8 mouse cellular contexts compared by ENCODE assay signal in genomic region chr9:121710584-121710975, GRCm38 (mm10). TPM values are rescaled to one million over a fixed set of nuclear protein-coding genes. Genes with fewer than 3 reads are reported as not detected.
DNase-seq lines count a peak whose midpoint lies in the region; ATAC-seq lines count a peak whose summit lies in the region.

No protein-coding gene starts in this region.

- peak overlapping the region; percentile 47 for H3K27ac ChIP-seq in embryonic facial prominence, embryonic 11.5 days (replicated peaks; ENCODE audit: low read depth, low read length)
- H3K27ac ChIP-seq in intestine, embryonic 16.5 days (ENCODE audit: low read length) = peak overlapping the region; percentile 93

- H3K36me3 ChIP-seq in embryonic facial prominence, embryonic 11.5 days (replicated peaks; ENCODE audit: control insufficient read depth, insufficient read depth, low read depth, low read length) = no peaks in the 10 kb centered on the region; the same call in 1 of the 2 replicates
- no peaks in the 10 kb centered on the region for H3K36me3 ChIP-seq in intestine, embryonic 16.5 days (ENCODE audit: control insufficient read depth, insufficient read depth, low read length)

- peak overlapping the region; percentile 62 for H3K4me3 ChIP-seq in embryonic facial prominence, embryonic 11.5 days (ENCODE audit: low read depth, low read length)
- H3K4me3 ChIP-seq in intestine, embryonic 16.5 days (ENCODE audit: low read length) = peak overlapping the region; percentile 73

- ATAC-seq in embryonic facial prominence, embryonic 11.5 days (replicated peaks; ENCODE audit: insufficient number of reproducible peaks, low FRiP score, low TSS enrichment, low read depth) = peak; percentile 40; the same call in 1 of the 2 replicates
- ATAC-seq in intestine, embryonic 16.5 days = peak; percentile 54
- peak; percentile 44 for ATAC-seq in megakaryocyte progenitor cell, adult 5-6 weeks (replicated peaks; ENCODE audit: poor library complexity)

- WGBS in embryonic facial prominence, embryonic 11.5 days = under 1% methylated on average over 18 of the region's 18 CpGs
- under 1% methylated on average over 18 of the region's 18 CpGs for WGBS in intestine, embryonic 16.5 days

- peaks cover 4% of the 10 kb centered on the region; the same call in 1 of the 2 replicates for H3K4me1 ChIP-seq in embryonic facial prominence, embryonic 11.5 days (ENCODE audit: control insufficient read depth, insufficient read depth, low read length)
- peaks cover 10% of the 10 kb centered on the region for H3K4me1 ChIP-seq in intestine, embryonic 16.5 days (ENCODE audit: control insufficient read depth, insufficient read depth, low read length)

- no peaks in the 10 kb centered on the region for H3K27me3 ChIP-seq in embryonic facial prominence, embryonic 11.5 days (ENCODE audit: control insufficient read depth, insufficient read depth, low read length)
- no peaks in the 10 kb centered on the region for H3K27me3 ChIP-seq in intestine, embryonic 16.5 days (replicated peaks; ENCODE audit: control insufficient read depth, insufficient read depth, low read length)

- intact Hi-C loops in gastrocnemius, postnatal 14 days (cut with DNase I; ENCODE audit: low total_unique reads) = no loop called here

- H3K9ac ChIP-seq in embryonic facial prominence, embryonic 11.5 days (replicated peaks; ENCODE audit: low read length) = peak overlapping the region; percentile 68
- peak overlapping the region; percentile 87 for H3K9ac ChIP-seq in intestine, embryonic 16.5 days (ENCODE audit: low read depth, low read length)

- H3K9me3 ChIP-seq in embryonic facial prominence, embryonic 11.5 days (replicated peaks; ENCODE audit: control insufficient read depth, low read length) = no peaks in the 10 kb centered on the region
- H3K9me3 ChIP-seq in intestine, embryonic 16.5 days (ENCODE audit: control insufficient read depth, low read length) = no peaks in the 10 kb centered on the region

- peak; percentile 49 for DNase-seq in embryo, embryonic 11 days
- no peak for DNase-seq in embryo, embryonic 9.5 days (ENCODE audit: extremely low spot score)
- peak; percentile 66 for DNase-seq in 416B (ENCODE audit: low read depth)
- DNase-seq in embryonic facial prominence, embryonic 11.5 days (ENCODE audit: low spot score) = peak; percentile 17
- DNase-seq in gastrocnemius, postnatal 14 days = no peak
- no peak for DNase-seq in right cerebral cortex, adult 18-20 months

- H3K4me2 ChIP-seq in embryonic facial prominence, embryonic 11.5 days (ENCODE audit: low read depth, low read length) = peak overlapping the region; percentile 79
- H3K4me2 ChIP-seq in intestine, embryonic 16.5 days (ENCODE audit: low read depth, low read length) = peak overlapping the region; percentile 79

RNA-seq across cellular contexts. Expression of gene Ss18l2, which starts 0.5 kb away (rescaled TPM):
- polyA plus RNA-seq in embryonic facial prominence, embryonic 11.5 days (2014; fragmentation: Nextera tagmentation; extraction: Ambion mirVana) = 96.0 and 109 TPM in 2 replicates
- 124 and 144 TPM in 2 replicates for polyA plus RNA-seq in intestine, embryonic 16.5 days (2015; fragmentation: Nextera tagmentation; extraction: Ambion mirVana)
- total RNA-seq in megakaryocyte progenitor cell, adult 5-6 weeks (2015) = 43.7 and 71.4 TPM in 2 replicates
- total RNA-seq in megakaryocyte progenitor cell, adult 5-6 weeks (2017) = 39.8 and 59.3 TPM in 2 replicates
- total RNA-seq in gastrocnemius, postnatal 14 days (2021) = 10 to 100 TPM; 89.3 to 93.6 TPM

RNA-seq across cellular contexts. Expression of gene Sec22c, which starts 5.3 kb away (rescaled TPM):
- polyA plus RNA-seq in embryonic facial prominence, embryonic 11.5 days (2014; fragmentation: Nextera tagmentation; extraction: Ambion mirVana) = 11.6 and 12.3 TPM in 2 replicates
- polyA plus RNA-seq in intestine, embryonic 16.5 days (2015; fragmentation: Nextera tagmentation; extraction: Ambion mirVana) = 16.1 and 16.4 TPM in 2 replicates
- 11.1 and 11.5 TPM in 2 replicates for total RNA-seq in megakaryocyte progenitor cell, adult 5-6 weeks (2015)
- 6.6 and 12.0 TPM in 2 replicates for total RNA-seq in megakaryocyte progenitor cell, adult 5-6 weeks (2017)
- 1 to 10 TPM; 3.1 to 6.1 TPM for total RNA-seq in gastrocnemius, postnatal 14 days (2021)

RNA-seq across cellular contexts. Expression of gene Nktr, which starts 8.4 kb away (rescaled TPM):
- 59.7 and 61.2 TPM in 2 replicates for polyA plus RNA-seq in embryonic facial prominence, embryonic 11.5 days (2014; fragmentation: Nextera tagmentation; extraction: Ambion mirVana)
- polyA plus RNA-seq in intestine, embryonic 16.5 days (2015; fragmentation: Nextera tagmentation; extraction: Ambion mirVana) = 44.8 and 46.3 TPM in 2 replicates
- total RNA-seq in megakaryocyte progenitor cell, adult 5-6 weeks (2015) = 92.4 and 140 TPM in 2 replicates
- 100.0 and 142 TPM in 2 replicates for total RNA-seq in megakaryocyte progenitor cell, adult 5-6 weeks (2017)
- total RNA-seq in gastrocnemius, postnatal 14 days (2021) = 10 to 100 TPM; 24.2 to 29.9 TPM

RNA-seq across cellular contexts. Expression of gene Zfp651, which starts 48.5 kb away (rescaled TPM):
- 4.9 and 5.1 TPM in 2 replicates for polyA plus RNA-seq in embryonic facial prominence, embryonic 11.5 days (2014; fragmentation: Nextera tagmentation; extraction: Ambion mirVana)
- 4.0 and 4.8 TPM in 2 replicates for polyA plus RNA-seq in intestine, embryonic 16.5 days (2015; fragmentation: Nextera tagmentation; extraction: Ambion mirVana)
- 0.05 and 0.62 TPM in 2 replicates for total RNA-seq in megakaryocyte progenitor cell, adult 5-6 weeks (2015)
- total RNA-seq in megakaryocyte progenitor cell, adult 5-6 weeks (2017) = 0.24 TPM in 1 of 2 replicates, not detected in the other
- 10 to 100 TPM; 51.5 to 56.1 TPM for total RNA-seq in gastrocnemius, postnatal 14 days (2021)

Comparison
In these comparisons a context has a peak if more than half of its experiments do, and no peak if none do; other contexts are left out.
1. DNase-seq: peak in embryo, embryonic 11 days (single experiment), 416B (single experiment) and embryonic facial prominence, embryonic 11.5 days (single experiment); none in embryo, embryonic 9.5 days (single experiment), gastrocnemius, postnatal 14 days (single experiment) and right cerebral cortex, adult 18-20 months (single experiment).
2. Peak in every context shown above with its lines, with median percentiles within 50 percentile points of each other: ATAC-seq.